Mouse (Mus musculus) cortical plate, adult 2 months (tissue): ENCODE data around the gene Hist1h2ab.

ENCODE experiments used
- CTCF ChIP-seq: fragments of 200-500 bp; IDR thresholded peaks from 2 replicates; pipeline ENCODE4 v1.5.1; 2011; ENCODE audit warnings: mild to moderate bottlenecking, control low read depth, low read length; ENCODE audit not compliant: insufficient read depth; ENCODE audit errors: extremely low read depth
- POLR2A ChIP-seq: fragments of 200-500 bp; IDR thresholded peaks from 2 replicates; pipeline ENCODE4 v1.6.1; 2011; ENCODE audit warnings: mild to moderate bottlenecking, low read length, control low read depth; ENCODE audit not compliant: insufficient read depth; ENCODE audit errors: extremely low read depth

GRCm38 (mm10) chr13:23792520-23792919 is 41.6 kb downstream of the Hist1h2ab start:
- TF ChIP-seq CTCF (peak; percentile 71; the same call in 1 of the 2 replicates), POLR2A (no peak)
